Mouse (Mus musculus) ES-Bruce4 (cell line): ENCODE measurements around the gene Scgb1a1. TPM values are rescaled to one million over a fixed set of nuclear protein-coding genes. Genes with fewer than 3 reads are reported as not detected.

Experiments
- H3K27ac ChIP-seq: 2 replicates; pipeline ENCODE4 v1.5.1; 2012; ENCODE audit warnings: low read length, inconsistent platforms; ENCODE audit not compliant: insufficient read depth
- H3K27me3 ChIP-seq: 2 replicates; pipeline ENCODE4 v1.6.1; 2012; ENCODE audit warnings: mild to moderate bottlenecking, low read length, inconsistent platforms; ENCODE audit not compliant: control insufficient read depth, poor library complexity, insufficient read depth, severe bottlenecking
- H3K36me3 ChIP-seq: 2 replicates; pipeline ENCODE4 v1.6.1; 2012; ENCODE audit warnings: inconsistent platforms, mild to moderate bottlenecking, low read length, moderate library complexity; ENCODE audit not compliant: control insufficient read depth, poor library complexity, insufficient read depth, severe bottlenecking
- H3K4me1 ChIP-seq: one replicate; pipeline ENCODE4 v1.8.1; 2011; ENCODE audit warnings: low read length; ENCODE audit not compliant: control insufficient read depth, insufficient read depth
- H3K4me3 ChIP-seq: 2 replicates; pipeline ENCODE4 v1.5.1; 2011; ENCODE audit warnings: low read depth, mild to moderate bottlenecking, low read length
- H3K9ac ChIP-seq: 2 replicates; pipeline ENCODE4 v1.6.1; 2012; ENCODE audit warnings: low read depth, mild to moderate bottlenecking, inconsistent platforms; ENCODE audit not compliant: poor library complexity, severe bottlenecking
- H3K9me3 ChIP-seq: replicated peaks from 2 replicates; pipeline ENCODE4 v1.6.1; 2012; ENCODE audit warnings: mild to moderate bottlenecking, low read length, inconsistent platforms; ENCODE audit not compliant: control insufficient read depth, poor library complexity, insufficient read depth, severe bottlenecking
- CTCF ChIP-seq: IDR thresholded peaks from one replicate; pipeline ENCODE4 v1.8.1; 2011; ENCODE audit warnings: low read depth, low read length
- EP300 ChIP-seq: IDR thresholded peaks from 2 replicates; pipeline ENCODE4 v1.6.1; 2011; ENCODE audit warnings: low read depth, low read length; ENCODE audit not compliant: insufficient read depth
- POLR2A ChIP-seq: IDR thresholded peaks from one replicate; pipeline ENCODE4 v1.8.1; 2011; ENCODE audit warnings: low read length; ENCODE audit not compliant: insufficient read depth
- polyA plus RNA-seq: library from polyadenylated mRNA; stranded (reverse); fragments of >200 nt; gene quantifications from 2 replicates; pipeline ENCODE4 v1.2.4, GENCODE M21; 2011; ENCODE audit warnings: low read depth; ENCODE audit not compliant: missing spikeins, insufficient read depth, insufficient read length

Scgb1a1 gene
- polyA plus RNA-seq, 1 experiment, result not detected

DNA sequence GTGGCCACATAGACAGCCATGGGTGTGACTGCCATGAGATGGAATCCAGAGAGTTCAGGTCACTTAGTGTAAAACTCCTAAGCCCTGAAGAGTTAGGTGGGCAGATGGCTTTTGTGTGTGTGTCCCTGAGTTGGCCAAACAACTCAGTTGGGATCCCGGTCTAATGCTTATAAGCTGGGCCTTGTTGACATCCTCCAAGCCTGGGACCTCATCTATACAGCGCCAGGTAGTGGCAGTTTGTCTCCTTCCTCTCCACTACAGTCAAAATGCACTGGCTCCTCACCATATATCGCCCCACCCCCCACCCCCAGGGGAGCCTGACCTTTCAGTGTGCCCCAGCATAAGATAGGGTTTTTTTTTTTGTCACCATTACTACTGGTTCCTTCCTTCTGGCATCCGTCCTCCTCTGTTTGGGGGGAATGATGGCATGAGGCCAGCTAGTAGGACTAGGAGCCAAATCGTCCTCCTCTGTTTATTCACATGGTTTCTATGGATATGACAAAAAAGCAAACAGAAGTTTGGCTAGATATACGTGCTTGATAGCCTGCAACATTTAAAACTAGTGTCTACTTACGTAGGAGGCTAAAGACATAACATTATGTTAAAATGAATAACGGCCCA is 18.0 kb downstream of the Scgb1a1 start:
- H3K27ac ChIP-seq, result no peak overlapping the region

DNA sequence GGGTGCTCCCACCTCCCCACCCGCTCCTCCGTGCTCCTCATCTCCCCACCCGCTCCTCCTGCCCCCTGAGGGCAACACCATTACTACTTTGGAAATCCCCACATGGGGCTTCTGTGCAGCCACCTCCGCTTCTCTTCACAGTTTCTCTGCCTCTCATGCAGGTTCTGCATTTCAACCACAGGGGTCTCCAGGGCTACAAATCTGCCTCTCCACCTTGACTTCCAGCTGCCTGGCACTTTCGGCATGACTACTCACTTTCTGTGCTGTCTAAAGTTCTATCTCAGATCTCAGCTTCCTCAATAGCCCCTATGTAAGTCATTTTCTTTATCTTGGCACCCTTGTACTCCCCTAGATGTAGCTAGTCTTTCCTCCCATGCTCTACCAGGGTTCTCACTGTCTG is 20.5 kb downstream of the Scgb1a1 start:
- H3K9me3 ChIP-seq, result no peaks in the 10 kb centered on the region
- H3K27ac ChIP-seq, result no peak overlapping the region
- H3K9ac ChIP-seq, result no peak overlapping the region
- H3K4me1 ChIP-seq, result no peaks in the 10 kb centered on the region
- no peaks in the 10 kb centered on the region for H3K36me3 ChIP-seq
- no peak for TF ChIP-seq POLR2A
- TF ChIP-seq CTCF, result no peak
- no peak for TF ChIP-seq EP300
- H3K27me3 ChIP-seq, result no peaks in the 10 kb centered on the region
- H3K4me3 ChIP-seq, result no peak overlapping the region

More for the DNA sequence above, 18.0 kb downstream of the Scgb1a1 start:
- H3K9me3 ChIP-seq, result no peaks in the 10 kb centered on the region
- H3K27me3 ChIP-seq, result no peaks in the 10 kb centered on the region
- no peak overlapping the region for H3K4me3 ChIP-seq
- H3K4me1 ChIP-seq, result no peaks in the 10 kb centered on the region
- no peaks in the 10 kb centered on the region for H3K36me3 ChIP-seq
- H3K9ac ChIP-seq, result no peak overlapping the region
- TF ChIP-seq CTCF (no peak), EP300 (no peak), POLR2A (no peak)

DNA sequence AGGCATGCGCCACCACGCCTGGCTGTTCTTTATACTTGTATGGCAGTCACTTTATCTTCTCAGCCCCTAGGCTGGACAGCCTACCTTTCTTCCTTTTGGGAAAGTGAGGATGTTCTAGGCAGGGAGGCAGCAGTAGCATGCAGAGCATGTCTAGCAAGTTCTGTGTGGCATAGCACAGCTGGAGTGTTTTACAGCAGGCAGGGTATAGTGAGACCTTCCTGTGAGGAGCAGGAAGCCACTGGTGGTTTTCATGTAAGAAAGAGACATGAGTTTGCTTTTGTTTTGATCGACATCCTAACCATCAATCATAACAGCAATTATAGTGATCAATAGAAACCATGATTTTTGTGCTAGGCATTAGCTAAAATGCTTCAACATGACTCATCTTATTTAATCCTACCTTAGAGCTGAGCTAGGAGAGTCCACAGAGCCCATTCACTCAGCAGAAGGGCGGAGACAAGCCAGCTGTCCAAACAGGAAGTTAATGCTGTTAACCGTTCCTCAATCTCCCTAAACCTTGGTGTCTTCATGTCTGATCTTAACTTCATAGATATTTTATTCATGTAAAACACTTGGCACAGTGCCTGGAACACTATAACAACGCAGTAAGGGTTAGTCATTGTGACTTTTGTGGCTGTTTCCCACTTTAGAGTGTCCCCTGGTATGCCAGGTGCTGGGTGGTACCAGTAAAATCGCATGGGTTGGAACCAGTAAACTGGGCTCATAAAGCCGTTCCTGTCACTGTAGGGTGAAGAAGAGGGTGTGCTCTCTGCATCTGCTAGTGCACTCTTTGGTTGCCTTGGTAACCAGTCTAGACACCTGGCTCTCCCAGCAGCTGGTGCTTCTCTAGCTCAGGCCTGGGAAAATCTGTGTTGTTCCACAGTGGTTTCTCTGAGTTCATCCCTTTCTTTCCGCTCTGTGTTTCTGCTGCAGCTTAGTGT is 21.9 kb downstream of the Scgb1a1 start:
- Histone ChIP-seq H3K9ac (no peak overlapping the region), H3K27me3 (no peaks in the 10 kb centered on the region), H3K4me1 (no peaks in the 10 kb centered on the region), H3K36me3 (no peaks in the 10 kb centered on the region), H3K27ac (no peak overlapping the region), H3K9me3 (no peaks in the 10 kb centered on the region), H3K4me3 (no peak overlapping the region)
- TF ChIP-seq CTCF (no peak), EP300 (no peak), POLR2A (no peak)

DNA sequence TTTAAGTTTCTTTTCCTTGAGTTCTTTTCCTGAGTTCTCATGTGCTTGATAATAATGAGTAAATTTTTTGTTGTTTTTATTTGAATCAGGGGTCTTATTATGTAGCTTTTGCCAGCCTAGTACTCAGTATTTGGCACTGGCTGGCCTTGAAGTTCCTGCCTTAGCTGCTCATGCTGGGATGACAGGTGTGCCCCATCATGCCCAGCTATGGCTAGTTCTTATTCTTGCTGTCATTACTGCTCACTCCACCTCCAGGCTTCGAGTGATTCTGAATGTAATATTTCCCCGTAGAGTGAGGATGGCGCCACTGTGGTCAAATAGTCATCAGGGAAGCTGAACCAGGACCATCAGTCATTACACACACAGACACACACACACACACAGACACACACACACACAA is 23.9 kb downstream of the Scgb1a1 start:
- Histone ChIP-seq H3K36me3 (no peaks in the 10 kb centered on the region), H3K27me3 (no peaks in the 10 kb centered on the region), H3K9me3 (no peaks in the 10 kb centered on the region), H3K4me1 (no peaks in the 10 kb centered on the region), H3K27ac (no peak overlapping the region), H3K9ac (no peak overlapping the region), H3K4me3 (no peak overlapping the region)
- no peak for TF ChIP-seq POLR2A
- no peak for TF ChIP-seq EP300
- no peak for TF ChIP-seq CTCF

DNA sequence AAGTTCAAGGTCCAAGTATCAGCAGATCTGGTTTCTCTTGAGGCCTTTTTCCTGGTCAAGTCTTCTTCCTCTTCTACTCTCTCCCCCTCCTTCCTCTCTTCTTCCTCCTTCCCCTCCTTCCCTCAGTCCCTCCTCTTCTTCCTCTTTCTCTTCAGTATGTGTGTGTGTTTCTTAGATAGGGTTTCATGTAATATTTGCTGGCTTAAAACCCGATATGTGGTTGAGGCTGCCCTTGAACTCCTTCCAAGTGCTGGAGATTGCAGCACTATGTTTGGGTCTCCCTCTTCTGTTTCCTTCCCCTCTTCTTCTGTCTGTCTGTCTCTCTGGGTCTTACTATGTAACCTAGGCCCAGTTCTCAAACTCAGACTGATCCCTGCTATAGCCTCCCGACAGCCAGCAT is 24.9 kb downstream of the Scgb1a1 start:
- H3K9ac ChIP-seq, result no peak overlapping the region
- H3K36me3 ChIP-seq, result no peaks in the 10 kb centered on the region

More for the DNA sequence above, 24.9 kb downstream of the Scgb1a1 start:
- no peak for TF ChIP-seq POLR2A
- no peak for TF ChIP-seq EP300
- no peak for TF ChIP-seq CTCF
- H3K4me3 ChIP-seq, result no peak overlapping the region
- no peaks in the 10 kb centered on the region for H3K4me1 ChIP-seq
- H3K27ac ChIP-seq, result no peak overlapping the region
- H3K27me3 ChIP-seq, result no peaks in the 10 kb centered on the region
- no peaks in the 10 kb centered on the region for H3K9me3 ChIP-seq
